15 mouse cellular contexts compared by ENCODE assay signal in the genomic region with DNA sequence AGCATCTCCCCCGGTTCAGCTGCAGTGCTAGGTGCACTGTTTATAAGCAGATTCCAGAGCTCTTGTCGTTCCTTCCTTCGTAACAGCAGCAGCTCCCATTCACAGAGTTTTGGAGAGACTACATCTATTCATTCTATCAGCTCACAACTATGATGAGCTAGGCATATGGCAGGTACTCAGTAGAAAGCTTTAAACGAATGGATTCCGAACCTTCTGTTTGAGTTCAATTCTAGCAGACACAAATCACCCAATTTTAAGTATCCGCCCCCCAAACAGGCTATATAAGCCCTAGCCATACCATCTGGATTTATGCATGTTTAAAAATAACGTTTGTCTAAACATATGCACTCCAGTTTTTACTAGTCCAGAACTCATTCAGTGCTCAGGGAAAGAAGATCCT.
"Had no signal": no experiment of that assay in that cellular context is flagged by ENCODE, and none has a peak within 500 bp of the region (broad histone marks: within the 10 kb centered on the region; RNA-seq: fewer than 3 reads in every experiment).

No protein-coding gene starts in this region.

- DNase-seq: gastrocnemius, postnatal 14 days; gastrocnemius, postnatal 36 days; heart, adult 18-20 months; heart, postnatal 10 days; heart, postnatal 36 days; kidney, adult 11 months; kidney, adult 2 months; kidney, adult 9 months; kidney, postnatal 14 days; kidney, postnatal 36 days; layer of hippocampus, adult 9-11 months; layer of hippocampus, postnatal 36 days had no signal

- ATAC-seq: hindbrain, postnatal 0 days; intestine, embryonic 16.5 days; liver, embryonic 12.5 days had no signal
